Mouse (Mus musculus) myocyte (in vitro differentiated cells): Measurements from ENCODE around the gene Sclt1. TPM values are rescaled to one million over a fixed set of nuclear protein-coding genes. Genes with fewer than 3 reads are reported as not detected.

Experiments used
- H3K27me3 ChIP-seq: one replicate; pipeline ENCODE4 v1.6.1; 2011; ENCODE audit not compliant: control insufficient read depth, insufficient read depth, insufficient read length
- H3K36me3 ChIP-seq: one replicate; pipeline ENCODE4 v1.6.1; 2011; ENCODE audit not compliant: control insufficient read depth, insufficient read depth
- H3K4me2 ChIP-seq: one replicate; pipeline ENCODE4 v1.6.1; 2011; ENCODE audit warnings: low read depth, control low read depth
- H3K4me3 ChIP-seq: one replicate; pipeline ENCODE4 v1.5.1; 2011; ENCODE audit warnings: mild to moderate bottlenecking, control low read depth, moderate library complexity
- H3K79me2 ChIP-seq: one replicate; pipeline ENCODE4 v1.6.1; 2011; ENCODE audit not compliant: control insufficient read depth, insufficient read depth
- H3ac ChIP-seq: one replicate; pipeline ENCODE4 v1.6.1; 2011; ENCODE audit not compliant: control insufficient read depth, insufficient read length
- CEBPB ChIP-seq: IDR thresholded peaks from 2 replicates; pipeline ENCODE4 v1.6.1; 2011; ENCODE audit warnings: mild to moderate bottlenecking, moderate library complexity; ENCODE audit not compliant: poor library complexity, insufficient read depth, severe bottlenecking
- E2F4 ChIP-seq: IDR thresholded peaks from one replicate; pipeline ENCODE4 v1.6.1; 2011; ENCODE audit warnings: mild to moderate bottlenecking, control low read depth, moderate library complexity; ENCODE audit not compliant: insufficient read depth
- MAX ChIP-seq: IDR thresholded peaks from one replicate; pipeline ENCODE4 v1.6.1; 2011; ENCODE audit warnings: low read depth, mild to moderate bottlenecking, control low read depth
- MYOD1 ChIP-seq, 3 experiments: IDR thresholded peaks; one replicate each; pipeline ENCODE4 v1.6.1; 2011; ENCODE audit warnings: control low read depth in 2 of 3, low read depth in 2 of 3, mild to moderate bottlenecking in 2 of 3, moderate library complexity in 1 of 3; ENCODE audit not compliant: insufficient read length in 2 of 3, control insufficient read depth in 1 of 3
- MYOG ChIP-seq, 3 experiments: IDR thresholded peaks; one replicate each; pipeline ENCODE4 v1.6.1; 2011; ENCODE audit warnings: control low read depth in 2 of 3, low read depth in 2 of 3, mild to moderate bottlenecking in 2 of 3; ENCODE audit not compliant: insufficient read length in 2 of 3, control insufficient read depth in 1 of 3, insufficient read depth in 1 of 3
- POLR2A ChIP-seq: IDR thresholded peaks from one replicate; pipeline ENCODE4 v1.6.1; 2011; ENCODE audit warnings: low read depth, mild to moderate bottlenecking, control low read depth, moderate library complexity; ENCODE audit not compliant: insufficient read length
- POLR2AphosphoS2 ChIP-seq: IDR thresholded peaks from one replicate; pipeline ENCODE4 v1.6.1; 2011; ENCODE audit warnings: low read depth, control low read depth; ENCODE audit not compliant: insufficient read length
- REST ChIP-seq: IDR thresholded peaks from one replicate; pipeline ENCODE4 v1.6.1; 2011; ENCODE audit warnings: mild to moderate bottlenecking, control low read depth, moderate library complexity; ENCODE audit not compliant: insufficient read depth, insufficient read length
- SRF ChIP-seq: IDR thresholded peaks from one replicate; pipeline ENCODE4 v1.6.1; 2011; ENCODE audit warnings: low read depth; ENCODE audit not compliant: control insufficient read depth, insufficient read length
- TCF12 ChIP-seq: IDR thresholded peaks from one replicate; pipeline ENCODE4 v1.6.1; 2011; ENCODE audit warnings: mild to moderate bottlenecking, control low read depth; ENCODE audit not compliant: poor library complexity, insufficient read depth, severe bottlenecking
- TCF3 ChIP-seq: IDR thresholded peaks from one replicate; pipeline ENCODE4 v1.6.1; 2011; ENCODE audit warnings: low read depth, control low read depth; ENCODE audit not compliant: insufficient read length
- USF1 ChIP-seq: IDR thresholded peaks from one replicate; pipeline ENCODE4 v1.6.1; 2011; ENCODE audit warnings: low read depth, mild to moderate bottlenecking, control low read depth, moderate library complexity
- polyA plus RNA-seq: library from polyadenylated mRNA; unstranded; fragments of >200 nt; fragmentation: generic; extraction: Trizol; gene quantifications from one replicate; pipeline ENCODE4 v1.2.1, GENCODE M21; 2012; ENCODE audit warnings: missing spikeins

The Sclt1 gene
- polyA plus RNA-seq, 1 experiment, result 1.6 TPM

GRCm38 (mm10) chr3:41599226-41599625, 143.1 kb downstream of the Sclt1 start:
- Histone ChIP-seq H3K36me3 (peaks cover 43% of the 10 kb centered on the region), H3K4me3 (no peak overlapping the region), H3K79me2 (no peaks in the 10 kb centered on the region), H3K27me3 (no peaks in the 10 kb centered on the region), H3K4me2 (no peak overlapping the region), H3ac (no peak overlapping the region)
- TF ChIP-seq TCF12 (no peak), POLR2AphosphoS2 (no peak)

- Histone ChIP-seq H3K4me2 (no peak overlapping the region), H3ac (no peak overlapping the region), H3K79me2 (no peaks in the 10 kb centered on the region), H3K4me3 (no peak overlapping the region), H3K36me3 (peaks cover 51% of the 10 kb centered on the region), H3K27me3 (no peaks in the 10 kb centered on the region)
- no peak for TF ChIP-seq MYOG (IDR thresholded peaks at IDR 0.05; ENCODE audit: control insufficient read depth in 1 of 3, insufficient read depth in 1 of 3, insufficient read length in 2 of 3, low read depth in 2 of 3)
- no peak for TF ChIP-seq TCF3
- no peak for TF ChIP-seq MAX
- TF ChIP-seq MYOD1 (IDR thresholded peaks at IDR 0.05; ENCODE audit: control insufficient read depth in 1 of 3, insufficient read length in 2 of 3, low read depth in 2 of 3), result no peak
- no peak for TF ChIP-seq USF1
- TF ChIP-seq POLR2AphosphoS2, result no peak
- TF ChIP-seq SRF, result no peak
- TF ChIP-seq POLR2A, result no peak
These were observed 143.9 kb downstream of the Sclt1 start for GRCm38 (mm10) chr3:41598412-41598811.

- H3K4me3 ChIP-seq, result no peak overlapping the region
- H3ac ChIP-seq, result no peak overlapping the region
- no peaks in the 10 kb centered on the region for H3K79me2 ChIP-seq
- peaks cover 51% of the 10 kb centered on the region for H3K36me3 ChIP-seq
- H3K4me2 ChIP-seq, result no peak overlapping the region
- H3K27me3 ChIP-seq, result no peaks in the 10 kb centered on the region
- no peak for TF ChIP-seq MAX
- TF ChIP-seq TCF12, result no peak
- no peak for TF ChIP-seq E2F4
- no peak for TF ChIP-seq MYOD1 (IDR thresholded peaks at IDR 0.05; ENCODE audit: control insufficient read depth in 1 of 3, insufficient read length in 2 of 3, low read depth in 2 of 3)
- TF ChIP-seq CEBPB, result no peak
- no peak for TF ChIP-seq SRF
- TF ChIP-seq USF1, result no peak
- no peak for TF ChIP-seq REST
- TF ChIP-seq MYOG (IDR thresholded peaks at IDR 0.05; ENCODE audit: control insufficient read depth in 1 of 3, insufficient read depth in 1 of 3, insufficient read length in 2 of 3, low read depth in 2 of 3), result no peak
- TF ChIP-seq POLR2AphosphoS2, result no peak
- no peak for TF ChIP-seq POLR2A
- no peak for TF ChIP-seq TCF3
These were observed 145.3 kb downstream of the Sclt1 start for GRCm38 (mm10) chr3:41597036-41597435.

- Histone ChIP-seq H3K27me3 (no peaks in the 10 kb centered on the region), H3ac (no peak overlapping the region), H3K4me3 (no peak overlapping the region), H3K36me3 (peaks cover 39% of the 10 kb centered on the region), H3K79me2 (no peaks in the 10 kb centered on the region), H3K4me2 (no peak overlapping the region)
- peak in 2 of 3 experiments; percentile 92 to 96 for TF ChIP-seq MYOG (IDR thresholded peaks at IDR 0.05; ENCODE audit: control insufficient read depth in 1 of 3, insufficient read depth in 1 of 3, insufficient read length in 2 of 3, low read depth in 2 of 3)
- no peak for TF ChIP-seq MAX
- peak; percentile 96 for TF ChIP-seq TCF3
- no peak for TF ChIP-seq POLR2AphosphoS2
- peak; percentile 70 for TF ChIP-seq TCF12
- peak in 2 of 3 experiments; percentile 91 to 92 for TF ChIP-seq MYOD1 (IDR thresholded peaks at IDR 0.05; ENCODE audit: control insufficient read depth in 1 of 3, insufficient read length in 2 of 3, low read depth in 2 of 3)
These were observed 147.3 kb downstream of the Sclt1 start for GRCm38 (mm10) chr3:41595010-41595409.

- Histone ChIP-seq H3ac (no peak overlapping the region), H3K27me3 (no peaks in the 10 kb centered on the region), H3K79me2 (no peaks in the 10 kb centered on the region), H3K4me3 (no peak overlapping the region), H3K4me2 (no peak overlapping the region), H3K36me3 (peaks cover 36% of the 10 kb centered on the region)
- TF ChIP-seq MAX, result no peak
- no peak for TF ChIP-seq REST
- no peak for TF ChIP-seq TCF3
- no peak for TF ChIP-seq E2F4
- TF ChIP-seq TCF12, result no peak
These were observed 148.0 kb downstream of the Sclt1 start for GRCm38 (mm10) chr3:41594097-41594879.
